Mouse (Mus musculus) brain, adult 2 months (tissue): ENCODE data around the gene Inip.
A peak's percentile ranks its signal among the peaks of the same experiment; 100 is the strongest.

Experiments
- DNase-seq: peaks from one replicate; pipeline ENCODE4 v3.0.0; 2011; ENCODE audit warnings: low read depth, low spot score

Inip gene

GRCm38 (mm10) chr4:59801489-59801888, at the start of gene Inip:
Inip (minus strand) TSS chr4:59801589.
- no peak for DNase-seq

GRCm38 (mm10) chr4:59850181-59850580, 48.8 kb upstream of the Inip start:
- peak; percentile 83 for DNase-seq

DNA sequence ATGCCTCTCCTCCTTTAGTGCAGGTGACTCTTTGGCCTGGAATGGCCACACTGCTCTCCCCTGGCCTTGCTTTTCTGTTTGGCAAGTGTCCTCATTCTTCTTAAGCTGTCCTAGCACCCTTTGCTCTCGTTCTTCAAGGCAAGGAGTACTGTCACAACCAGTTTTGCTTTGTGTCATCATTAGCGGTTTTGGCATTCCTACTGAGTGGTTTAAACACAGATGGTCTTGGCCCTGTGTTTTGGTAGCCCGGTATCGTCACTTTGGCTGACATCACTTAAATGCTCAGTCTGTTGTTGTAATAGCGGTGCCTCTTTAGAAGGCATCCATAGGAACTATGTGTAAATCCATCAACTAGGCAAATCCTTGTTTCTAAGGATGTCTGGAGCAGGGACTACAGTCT, 46.1 kb upstream of the Inip start:
- peak; percentile 90 for DNase-seq

- no peak for DNase-seq
Observed at GRCm38 (mm10) chr4:59845245-59845637, 43.9 kb upstream of the Inip start.

GRCm38 (mm10) chr4:59844460-59845244, 43.3 kb upstream of the Inip start:
- no peak for DNase-seq

DNA sequence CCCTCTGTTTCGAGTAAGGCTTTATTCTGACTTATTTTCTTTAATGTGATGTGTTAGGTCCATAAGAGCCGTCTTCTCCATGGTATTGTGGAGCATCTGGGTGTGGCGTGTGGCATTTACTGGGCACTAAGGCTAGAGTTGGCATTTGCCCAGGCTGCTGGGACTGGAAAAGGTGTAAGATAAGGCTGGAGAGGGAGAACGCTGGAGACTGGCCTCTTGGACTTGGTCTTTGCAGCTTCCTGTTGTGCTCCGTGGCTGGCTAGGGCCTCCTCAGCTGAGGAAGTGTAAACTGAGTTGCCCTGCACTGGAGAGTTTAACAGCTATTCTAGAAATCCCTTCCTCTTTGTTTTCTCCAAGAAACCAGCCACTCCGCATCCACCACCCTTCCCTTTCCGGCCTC, 36.3 kb upstream of the Inip start:
- DNase-seq: no peak

GRCm38 (mm10) chr4:59832810-59833209, 31.4 kb upstream of the Inip start:
- peak; percentile 48 for DNase-seq

- no peak for DNase-seq
Observed at GRCm38 (mm10) chr4:59831038-59831437, 29.6 kb upstream of the Inip start.

GRCm38 (mm10) chr4:59829072-59829471, 27.7 kb upstream of the Inip start:
- peak; percentile 50 for DNase-seq

- DNase-seq: peak; percentile 96
Observed at GRCm38 (mm10) chr4:59826381-59826780, 25.0 kb upstream of the Inip start.

DNA sequence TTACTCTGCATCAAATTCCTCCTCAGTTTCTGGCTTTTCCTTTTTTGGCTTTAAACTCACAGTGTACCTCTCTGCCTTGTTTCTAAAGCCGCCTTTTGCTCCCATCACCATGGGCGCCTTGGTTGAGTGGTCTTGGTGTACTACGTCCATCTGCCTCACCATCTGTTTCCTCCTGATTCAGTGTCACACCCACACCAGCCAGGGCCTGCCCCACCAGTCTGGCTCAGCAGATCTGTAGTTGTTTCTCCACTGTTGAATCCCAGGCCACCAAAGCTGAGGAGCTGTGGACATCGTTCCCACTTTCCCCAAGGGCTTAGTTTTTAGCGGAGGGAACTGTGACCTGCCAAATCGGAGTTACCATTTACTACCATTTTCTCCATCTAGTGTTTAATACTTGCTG, 24.2 kb upstream of the Inip start:
- DNase-seq: peak; percentile 99

GRCm38 (mm10) chr4:59824860-59825259, 23.5 kb upstream of the Inip start:
- no peak for DNase-seq

- peak; percentile 96 for DNase-seq
Observed at GRCm38 (mm10) chr4:59823470-59823869, 22.1 kb upstream of the Inip start.

DNA sequence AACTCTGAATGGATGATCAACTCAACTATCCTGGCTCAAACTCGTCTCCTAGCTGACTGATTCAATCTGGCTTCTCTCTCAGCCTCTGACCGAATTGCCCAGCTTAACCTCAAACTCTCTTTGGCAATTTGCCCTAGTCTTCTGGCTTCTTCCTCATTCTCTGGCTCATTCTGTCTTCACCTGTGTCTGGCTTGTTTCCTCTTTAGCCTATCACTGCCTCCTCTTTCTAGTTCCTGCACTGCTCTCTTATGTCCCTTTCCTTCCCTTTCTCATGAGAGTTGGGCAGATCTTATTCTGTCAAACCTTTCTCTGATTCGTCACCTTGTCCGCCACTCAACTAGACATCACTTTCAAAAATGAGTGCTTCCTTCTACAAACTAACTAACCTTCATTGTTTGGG, 20.7 kb upstream of the Inip start:
- DNase-seq: peak; percentile 67

- DNase-seq: no peak
Observed at GRCm38 (mm10) chr4:59821516-59821915, 20.1 kb upstream of the Inip start.

GRCm38 (mm10) chr4:59819477-59820022, 18.2 kb upstream of the Inip start:
- peak; percentile 79 for DNase-seq

DNA sequence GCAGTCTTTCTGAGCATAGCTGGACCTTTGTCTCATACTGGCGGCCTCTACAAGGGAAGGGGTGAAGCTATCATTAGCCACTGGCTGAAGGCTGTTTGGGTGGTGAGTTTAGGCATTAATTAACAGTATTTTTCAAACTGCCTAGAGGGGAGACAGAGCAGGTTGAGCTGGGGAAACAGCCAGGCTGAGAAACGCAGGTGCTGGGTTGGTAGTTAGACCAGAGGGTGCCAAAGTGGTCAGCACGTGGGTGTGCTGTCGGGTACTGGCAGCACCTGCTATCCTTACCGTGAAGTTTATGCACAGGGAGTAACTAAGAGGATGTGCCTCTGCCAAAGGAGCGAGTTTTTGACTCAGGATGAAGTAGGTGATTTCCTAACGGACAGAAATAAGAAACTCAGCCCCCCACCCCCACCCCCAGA, 17.7 kb upstream of the Inip start:
- DNase-seq: peak; percentile 84

DNA sequence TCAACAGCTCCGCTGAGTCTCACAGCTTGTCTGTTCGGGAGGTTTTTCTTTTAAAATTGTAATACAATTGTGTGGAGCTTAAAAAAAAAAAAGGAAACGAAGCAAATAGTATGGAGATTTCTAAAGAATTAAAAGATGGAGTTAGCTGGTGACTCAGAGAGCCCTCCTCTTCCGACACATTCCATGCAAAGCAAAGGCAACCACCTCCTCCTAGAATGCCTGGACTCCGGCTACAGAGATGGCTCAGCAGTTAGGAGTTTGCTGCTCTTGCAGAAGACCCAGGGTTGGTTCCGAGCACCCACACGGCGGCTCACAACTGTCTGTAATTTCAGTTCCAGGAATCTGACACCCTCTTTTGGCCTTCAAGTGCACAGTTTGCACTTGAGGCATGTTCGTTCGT, 17.1 kb upstream of the Inip start:
- peak; percentile 81 for DNase-seq

- no peak for DNase-seq
Observed at GRCm38 (mm10) chr4:59817790-59818189, 16.4 kb upstream of the Inip start.

DNA sequence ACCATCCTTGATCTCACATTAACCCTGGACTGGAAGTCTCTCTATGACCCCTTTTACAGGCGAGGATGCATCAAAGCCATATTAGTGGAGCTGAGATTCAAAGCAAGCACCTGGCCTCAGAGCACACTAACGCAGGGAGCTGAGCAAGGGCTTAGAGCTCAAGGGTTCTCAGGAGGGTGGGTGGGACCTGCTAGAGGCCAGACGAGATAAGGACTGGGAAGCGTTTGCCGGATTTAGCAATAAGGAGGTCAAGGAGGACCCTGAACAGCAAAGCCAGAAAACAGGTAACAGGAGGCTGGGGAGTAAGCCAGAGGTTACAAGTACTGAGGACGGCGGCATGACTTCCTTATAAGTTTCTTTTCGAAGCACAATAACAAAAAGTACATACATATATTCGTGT, 15.1 kb upstream of the Inip start:
- no peak for DNase-seq

DNA sequence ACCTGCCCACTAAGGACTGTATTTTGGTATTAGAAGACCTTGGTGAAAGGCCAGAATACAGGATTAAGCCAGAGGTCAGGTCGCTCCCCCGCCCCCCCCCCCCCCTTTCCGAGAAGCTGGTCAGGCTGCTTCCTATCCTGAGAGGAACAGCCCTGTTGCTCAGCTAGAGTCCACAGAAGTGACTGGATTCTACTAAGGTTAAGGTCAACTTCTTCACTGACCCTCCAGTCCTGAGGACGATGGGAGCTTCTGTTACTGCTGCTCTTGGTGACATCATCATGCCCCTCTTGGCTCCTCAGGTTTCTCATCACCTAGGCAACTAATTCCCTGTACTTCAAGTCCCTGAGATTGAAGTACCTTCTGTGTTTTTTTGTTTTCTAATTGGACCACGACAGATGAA, 14.6 kb upstream of the Inip start:
- DNase-seq: no peak

GRCm38 (mm10) chr4:59815121-59815810, 13.9 kb upstream of the Inip start:
- peak; percentile 87 for DNase-seq

- no peak for DNase-seq
Observed at GRCm38 (mm10) chr4:59814094-59814493, 12.7 kb upstream of the Inip start.
